11 mouse cellular contexts compared by ENCODE assay signal in the genomic region with DNA sequence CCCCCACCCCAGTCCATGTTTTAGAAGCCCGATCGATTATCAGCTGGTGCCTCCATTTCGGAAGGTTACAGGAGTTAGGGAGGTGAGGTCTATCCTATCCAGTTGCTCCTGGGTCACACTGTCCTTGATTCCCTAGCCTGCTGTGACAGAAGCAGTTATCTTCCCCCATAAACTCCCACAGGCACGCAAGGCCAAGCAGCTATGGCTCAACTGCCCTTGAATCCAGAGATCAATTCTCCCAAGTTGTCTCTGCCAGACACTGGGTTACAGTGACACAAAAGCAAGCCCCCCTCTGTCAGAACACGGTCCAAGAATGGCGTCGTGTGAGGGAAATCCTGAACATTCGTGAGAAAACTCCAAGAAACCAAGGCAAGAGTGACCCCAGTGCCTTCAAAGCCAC. TPM values are rescaled to one million over a fixed set of nuclear protein-coding genes. Genes with fewer than 3 reads are reported as not detected.
"Had no signal": no experiment of that assay in that cellular context is flagged by ENCODE, and none has a peak within 500 bp of the region (broad histone marks: within the 10 kb centered on the region; RNA-seq: fewer than 3 reads in every experiment).

No protein-coding gene starts in this region.

- DNase-seq: kidney, adult 11 months; kidney, adult 8-10 months; kidney, postnatal 10 days; kidney, postnatal 36 days; layer of hippocampus, postnatal 36 days; left cerebral cortex, postnatal 4 days; liver, postnatal 0 days; lung, embryonic 14.5 days; retina, postnatal 1 day; thymus, postnatal 25 days had no signal

RNA-seq across cellular contexts. Expression of a gene that starts 51.7 kb away (rescaled TPM):
- total RNA-seq: megakaryocyte, adult 5-6 weeks had no signal
